Mouse (Mus musculus) kidney, adult 2 months (tissue): ENCODE measurements around the gene Tcf7l1. TPM values are rescaled to one million over a fixed set of nuclear protein-coding genes. Genes with fewer than 3 reads are reported as not detected.

Experiments
- DNase-seq: peaks from one replicate; pipeline ENCODE4 v3.0.0; 2021
- H3K27ac ChIP-seq: fragments of 200-500 bp; 2 replicates; pipeline ENCODE4 v1.5.1; 2012; ENCODE audit warnings: low read depth, low read length, control low read depth, inconsistent platforms; ENCODE audit not compliant: insufficient read depth
- H3K27me3 ChIP-seq: fragments of 200-500 bp; replicated peaks from 2 replicates; pipeline ENCODE4 v1.6.1; 2012; ENCODE audit warnings: mild to moderate bottlenecking, moderate library complexity, low read length, inconsistent platforms; ENCODE audit not compliant: control insufficient read depth, insufficient read depth
- H3K36me3 ChIP-seq: fragments of 200-500 bp; 2 replicates; pipeline ENCODE4 v1.6.1; 2012; ENCODE audit warnings: mild to moderate bottlenecking, moderate library complexity, low read length, inconsistent platforms; ENCODE audit not compliant: control insufficient read depth, insufficient read depth
- H3K4me1 ChIP-seq: fragments of 200-500 bp; 2 replicates; pipeline ENCODE4 v1.6.1; 2011; ENCODE audit warnings: low read length; ENCODE audit not compliant: control insufficient read depth, insufficient read depth
- H3K4me3 ChIP-seq: fragments of 200-500 bp; 2 replicates; pipeline ENCODE4 v1.5.1; 2011; ENCODE audit warnings: mild to moderate bottlenecking, low read depth, low read length, control low read depth; ENCODE audit not compliant: insufficient read depth
- CTCF ChIP-seq: fragments of 200-500 bp; conservative IDR thresholded peaks from 2 replicates; pipeline ENCODE4 v1.5.1; 2011; ENCODE audit warnings: low read depth, mild to moderate bottlenecking, control low read depth, low read length, moderate library complexity, mixed read lengths; ENCODE audit not compliant: insufficient read depth, insufficient read length
- POLR2A ChIP-seq: fragments of 200-500 bp; IDR thresholded peaks from one replicate; pipeline ENCODE4 v1.6.1; 2011; ENCODE audit warnings: low read depth, low read length, control low read depth
- WGBS: fragments of 180-500 bp; shearing (Covaris S2); methylation state at CpG from one replicate; pipeline ENCODE4 v1.1.7; 2018; 5-methylcytosine and 5-hydroxymethylcytosine counted together
- polyA plus RNA-seq: library from polyadenylated mRNA; depleted of rRNA; stranded (reverse); fragments of >200 nt; gene quantifications from 2 replicates; pipeline ENCODE4 v1.2.3, GENCODE M21; 2012

Gene Tcf7l1
- polyA plus RNA-seq, 1 experiment = 16.3 TPM

DNA sequence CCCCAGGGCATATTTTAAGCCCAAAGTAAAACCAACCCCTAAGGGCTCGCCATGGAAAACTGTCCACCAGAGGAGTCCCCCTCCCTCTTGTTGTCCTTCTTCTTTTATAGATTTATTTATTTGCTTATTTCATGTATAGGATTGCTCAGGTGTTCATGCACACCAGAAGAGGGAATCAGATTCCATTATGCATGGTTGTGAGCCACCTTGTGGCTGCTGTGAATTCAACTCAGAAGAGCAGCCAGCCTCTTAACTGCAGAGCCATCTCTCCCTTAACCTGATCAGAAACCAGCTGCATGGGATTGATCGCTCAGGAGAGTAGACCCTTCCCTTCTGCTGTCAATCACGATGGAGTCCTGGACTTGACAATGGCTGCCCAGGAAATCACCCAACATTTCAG, 152.1 kb downstream of the Tcf7l1 start:
- TF ChIP-seq POLR2A (no peak), CTCF (peak; percentile 58)
- Histone ChIP-seq H3K36me3 (no peaks in the 10 kb centered on the region), H3K4me3 (no peak overlapping the region), H3K27me3 (no peaks in the 10 kb centered on the region), H3K27ac (no peak overlapping the region), H3K4me1 (peaks cover 4% of the 10 kb centered on the region; the same call in 1 of the 2 replicates)
- WGBS = 83% methylated on average over 3 of the region's 3 CpGs
- DNase-seq = peak; percentile 49

DNA sequence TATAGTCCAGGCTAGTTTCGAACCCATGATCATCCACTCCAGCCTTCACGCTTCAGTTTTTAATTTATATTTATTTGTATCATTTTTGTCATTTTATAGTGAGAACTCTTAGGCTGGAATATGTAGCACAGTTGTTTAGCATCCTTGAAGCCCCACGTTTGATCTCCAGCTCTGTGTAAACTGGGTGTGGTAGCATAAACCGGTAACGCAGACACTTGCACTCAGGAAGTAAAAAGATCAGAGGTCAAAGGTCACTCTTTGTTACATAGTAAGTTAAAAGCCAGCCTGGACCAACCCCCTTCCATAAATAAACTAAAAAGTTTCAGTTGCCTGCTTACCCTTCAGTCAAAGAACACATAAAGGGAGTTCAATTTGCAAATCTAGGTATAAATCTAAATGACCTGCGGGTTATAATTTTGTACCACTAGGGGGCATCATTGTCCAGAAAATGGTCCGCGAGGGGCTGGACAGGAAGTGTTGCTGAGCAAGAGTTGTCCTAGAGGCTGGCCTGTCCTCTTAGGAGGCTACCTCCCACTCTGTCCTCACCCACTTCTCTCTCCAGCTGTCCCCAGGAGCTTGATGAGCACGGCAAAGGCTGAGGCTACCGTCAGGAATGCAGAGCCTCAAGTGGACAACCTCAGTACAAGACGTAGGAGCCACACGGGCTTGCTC, 153.2 kb downstream of the Tcf7l1 start:
- no peak overlapping the region for H3K27ac ChIP-seq
- no peaks in the 10 kb centered on the region for H3K36me3 ChIP-seq
- H3K4me3 ChIP-seq = no peak overlapping the region
- 22% methylated on average over 12 of the region's 12 CpGs for WGBS
- TF ChIP-seq POLR2A (no peak), CTCF (peak; percentile 61)
- H3K27me3 ChIP-seq = no peaks in the 10 kb centered on the region
- H3K4me1 ChIP-seq = peaks cover 6% of the 10 kb centered on the region; the same call in 1 of the 2 replicates
- peak; percentile 85 for DNase-seq

DNA sequence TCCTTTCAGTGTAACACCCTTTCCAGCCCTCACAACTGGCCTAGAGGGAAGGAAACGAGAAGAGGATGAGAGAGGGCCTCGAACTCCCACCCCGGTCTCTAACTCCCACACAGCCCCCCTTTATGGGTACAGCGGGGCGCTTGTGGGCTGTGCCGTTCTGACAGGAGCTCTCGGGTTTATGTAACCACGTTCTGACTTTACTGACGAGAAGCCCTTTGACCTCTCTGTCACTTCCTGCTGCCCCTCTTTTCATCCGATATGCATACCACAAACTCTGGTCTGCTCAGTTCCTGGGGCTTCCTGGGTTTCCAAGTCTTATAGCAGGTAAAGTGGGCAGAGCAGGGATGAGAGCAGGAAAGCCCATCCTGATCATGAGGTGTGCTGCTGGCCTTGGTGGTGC, 154.7 kb downstream of the Tcf7l1 start:
- 57% methylated on average over 10 of the region's 10 CpGs for WGBS
- H3K27me3 ChIP-seq = no peaks in the 10 kb centered on the region
- H3K27ac ChIP-seq = no peak overlapping the region
- DNase-seq = no peak
- H3K4me1 ChIP-seq = peaks cover 15% of the 10 kb centered on the region
- H3K4me3 ChIP-seq = no peak overlapping the region
- TF ChIP-seq POLR2A (no peak), CTCF (no peak)
- no peaks in the 10 kb centered on the region for H3K36me3 ChIP-seq

DNA sequence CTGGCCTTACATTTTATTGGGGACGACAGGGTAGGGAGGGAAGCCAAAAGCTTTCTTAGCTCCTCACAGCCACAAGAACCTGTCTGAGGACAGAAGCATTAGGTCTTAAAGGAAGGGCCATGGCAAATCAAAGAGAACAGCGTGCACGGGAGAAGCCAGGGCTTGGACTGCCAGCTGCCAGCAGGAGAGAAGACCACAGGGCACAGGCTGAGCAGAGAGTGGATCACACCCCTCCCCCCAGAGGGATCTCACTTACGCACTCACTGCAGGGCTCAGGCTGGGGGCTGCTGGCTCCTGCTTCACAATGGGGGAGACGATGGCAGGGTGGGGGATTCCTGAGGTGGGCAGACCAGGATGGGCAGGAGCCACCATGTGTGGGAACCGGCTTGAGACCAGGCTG, 157.4 kb downstream of the Tcf7l1 start:
- no peaks in the 10 kb centered on the region for H3K27me3 ChIP-seq
- no peak overlapping the region for H3K4me3 ChIP-seq
- TF ChIP-seq CTCF (no peak), POLR2A (no peak)
- WGBS = 73% methylated on average over 6 of the region's 6 CpGs
- H3K36me3 ChIP-seq = no peaks in the 10 kb centered on the region
- H3K27ac ChIP-seq = no peak overlapping the region
- peaks cover 15% of the 10 kb centered on the region for H3K4me1 ChIP-seq
- no peak for DNase-seq

GRCm38 (mm10) chr6:72630961-72631360, 158.1 kb downstream of the Tcf7l1 start:
- H3K36me3 ChIP-seq = no peaks in the 10 kb centered on the region
- no peaks in the 10 kb centered on the region for H3K27me3 ChIP-seq
- H3K4me3 ChIP-seq = no peak overlapping the region
- WGBS = 79% methylated on average over 14 of the region's 14 CpGs
- no peak overlapping the region for H3K27ac ChIP-seq
- no peak for TF ChIP-seq POLR2A
- no peak for TF ChIP-seq CTCF
- H3K4me1 ChIP-seq = peaks cover 11% of the 10 kb centered on the region
- DNase-seq = no peak

- 51% methylated on average over 2 of the region's 2 CpGs for WGBS
- Histone ChIP-seq H3K36me3 (no peaks in the 10 kb centered on the region), H3K4me3 (no peak overlapping the region), H3K4me1 (peaks cover 11% of the 10 kb centered on the region), H3K27ac (peak overlapping the region; percentile 65), H3K27me3 (no peaks in the 10 kb centered on the region)
- peak; percentile 89 for DNase-seq
- TF ChIP-seq POLR2A = no peak
- TF ChIP-seq CTCF = no peak
Measured at GRCm38 (mm10) chr6:72630370-72630769, 158.7 kb downstream of the Tcf7l1 start.

GRCm38 (mm10) chr6:72627276-72627675, 161.8 kb downstream of the Tcf7l1 start:
- WGBS = 37% methylated on average over 16 of the region's 16 CpGs
- H3K36me3 ChIP-seq = no peaks in the 10 kb centered on the region
- no peak overlapping the region for H3K4me3 ChIP-seq
- DNase-seq = peak; percentile 41
- H3K27me3 ChIP-seq = no peaks in the 10 kb centered on the region
- H3K27ac ChIP-seq = no peak overlapping the region
- TF ChIP-seq CTCF (no peak), POLR2A (no peak)
- H3K4me1 ChIP-seq = peaks cover 11% of the 10 kb centered on the region
